In genomic region chr14:105124513-105124912, GRCm38 (mm10) we compare ENCODE assay signal across 20 mouse cellular contexts. TPM values are rescaled to one million over a fixed set of nuclear protein-coding genes. Genes with fewer than 3 reads are reported as not detected.
A peak's percentile ranks its signal among the peaks of the same experiment; 100 is the strongest.
DNase-seq lines count a peak whose midpoint lies in the region; ATAC-seq and TF ChIP-seq lines count a peak whose summit lies in the region.
"Had no signal": no experiment of that assay in that cellular context is flagged by ENCODE, and none has a peak within 500 bp of the region (broad histone marks: within the 10 kb centered on the region; RNA-seq: fewer than 3 reads in every experiment).

No protein-coding gene starts in this region.

- no peak for TF ChIP-seq POLR2A in liver, adult 2 months (IDR thresholded peaks at IDR 0.05; ENCODE audit: extremely low read depth, insufficient read depth, low read length)

- peak; percentile 90 for DNase-seq in liver, adult 2 months (ENCODE audit: extremely low read depth, low read depth, low spot score)
- DNase-seq in kidney, adult 8-10 months: peak; percentile 63 to 75
- DNase-seq in kidney, postnatal 10 days: peak; percentile 46
- peak; percentile 8 to 24 for DNase-seq in kidney, postnatal 4 days
- DNase-seq in frontal cortex, postnatal 14 days (ENCODE audit: low spot score in 2 of 2): no peak
- DNase-seq: adrenal gland, adult 8-10 months; adrenal gland, postnatal 36 days; cerebellum, adult 2 months; cerebellum, postnatal 10 days; gastrocnemius, postnatal 10 days; heart, adult 18-20 months; heart, postnatal 14 days had no signal

- no peaks in the 10 kb centered on the region for H3K27me3 ChIP-seq in liver, adult 2 months (ENCODE audit: control insufficient read depth, insufficient read depth, low read length)
- H3K27me3 ChIP-seq in liver, embryonic 12.5 days (replicated peaks): no peaks in the 10 kb centered on the region
- H3K27me3 ChIP-seq in forebrain, embryonic 16.5 days (replicated peaks; ENCODE audit: control insufficient read depth, insufficient read depth, low read length): no peaks in the 10 kb centered on the region
- H3K27me3 ChIP-seq: forebrain, embryonic 13.5 days; heart, embryonic 15.5 days had no signal

- no peaks in the 10 kb centered on the region for H3K79me2 ChIP-seq in liver, adult 2 months (ENCODE audit: control insufficient read depth, insufficient read depth, low read length)

- H3K4me2 ChIP-seq in liver, embryonic 12.5 days: no peak overlapping the region
- no peak overlapping the region for H3K4me2 ChIP-seq in forebrain, embryonic 16.5 days (ENCODE audit: low read length)
- H3K4me2 ChIP-seq: forebrain, embryonic 13.5 days; heart, embryonic 11.5 days; heart, embryonic 15.5 days; hindbrain, embryonic 14.5 days had no signal

- H3K27ac ChIP-seq in liver, adult 2 months (replicated peaks; ENCODE audit: insufficient read depth, low read depth, low read length): 0 out of 2 replicates have a peak overlapping the region, but pooled peaks have one; percentile 3
- H3K27ac ChIP-seq in liver, embryonic 12.5 days: no peak overlapping the region
- H3K27ac ChIP-seq in forebrain, embryonic 16.5 days (ENCODE audit: low read length): no peak overlapping the region
- H3K27ac ChIP-seq: embryonic facial prominence, embryonic 10.5 days; forebrain, embryonic 13.5 days; heart, embryonic 15.5 days; hindbrain, embryonic 14.5 days had no signal

- no peak overlapping the region for H3K4me3 ChIP-seq in liver, adult 2 months (ENCODE audit: insufficient read depth, low read depth, low read length)
- no peak overlapping the region for H3K4me3 ChIP-seq in liver, embryonic 12.5 days
- H3K4me3 ChIP-seq in forebrain, embryonic 16.5 days (replicated peaks; ENCODE audit: low read length): no peak overlapping the region
- H3K4me3 ChIP-seq: embryonic facial prominence, embryonic 10.5 days; forebrain, embryonic 13.5 days; heart, embryonic 15.5 days had no signal

- peaks cover 14% of the 10 kb centered on the region for H3K4me1 ChIP-seq in liver, adult 2 months (ENCODE audit: control insufficient read depth, insufficient read depth, low read length)
- no peaks in the 10 kb centered on the region for H3K4me1 ChIP-seq in liver, embryonic 12.5 days
- H3K4me1 ChIP-seq in forebrain, embryonic 16.5 days (replicated peaks; ENCODE audit: control insufficient read depth, insufficient read depth, low read length): no peaks in the 10 kb centered on the region
- H3K4me1 ChIP-seq: embryonic facial prominence, embryonic 10.5 days; forebrain, embryonic 13.5 days; heart, embryonic 15.5 days had no signal

- no peak for ATAC-seq in liver, embryonic 12.5 days
- no peak for ATAC-seq in forebrain, embryonic 16.5 days
- ATAC-seq: forebrain, embryonic 13.5 days had no signal

- WGBS in liver, adult 2 months: 36% methylated on average over 9 of the region's 9 CpGs
- 83% methylated on average over 9 of the region's 9 CpGs for WGBS in liver, embryonic 12.5 days (ENCODE audit: insufficient replicate concordance)
- 95% methylated on average over 9 of the region's 9 CpGs for WGBS in forebrain, embryonic 16.5 days

- no peaks in the 10 kb centered on the region for H3K9me3 ChIP-seq in liver, embryonic 12.5 days (replicated peaks)
- no peaks in the 10 kb centered on the region for H3K9me3 ChIP-seq in forebrain, embryonic 16.5 days (ENCODE audit: control insufficient read depth, low read length)
- H3K9me3 ChIP-seq: embryonic facial prominence, embryonic 10.5 days; forebrain, embryonic 13.5 days; G1E; heart, embryonic 15.5 days had no signal

- no peak overlapping the region for H3K9ac ChIP-seq in liver, adult 2 months (ENCODE audit: low read depth, low read length)
- no peak overlapping the region for H3K9ac ChIP-seq in liver, embryonic 12.5 days
- no peak overlapping the region for H3K9ac ChIP-seq in forebrain, embryonic 16.5 days (replicated peaks; ENCODE audit: low read depth, low read length)
- H3K9ac ChIP-seq: forebrain, embryonic 13.5 days; heart, embryonic 15.5 days; hindbrain, embryonic 14.5 days had no signal

- no peak for TF ChIP-seq CTCF in liver, adult 2 months (IDR thresholded peaks at IDR 0.05; ENCODE audit: low read depth, low read length)

- H3K36me3 ChIP-seq in liver, adult 2 months (ENCODE audit: control insufficient read depth, insufficient read depth, low read length): peaks cover 30% of the 10 kb centered on the region
- peaks cover 65% of the 10 kb centered on the region for H3K36me3 ChIP-seq in liver, embryonic 12.5 days
- H3K36me3 ChIP-seq in forebrain, embryonic 16.5 days (ENCODE audit: control insufficient read depth, insufficient read depth): peaks cover 14% of the 10 kb centered on the region

RNA-seq across cellular contexts. Expression of gene Rbm26, which starts 52.6 kb away (rescaled TPM):
- total RNA-seq in liver, adult 2 months (2014; rRNA removed): 10.1 and 12.6 TPM in 2 replicates
- polyA plus RNA-seq in liver, adult 2 months (2012; rRNA removed): 4.2 and 4.5 TPM in 2 replicates
- polyA plus RNA-seq in liver, embryonic 12.5 days (2016; fragmentation: Nextera tagmentation; extraction: Ambion mirVana): 19.1 and 19.2 TPM in 2 replicates
- 32.2 and 38.2 TPM in 2 replicates for polyA plus RNA-seq in forebrain, embryonic 16.5 days (2015; fragmentation: Nextera tagmentation; extraction: Ambion mirVana)

Comparison
In these comparisons a context has a peak if more than half of its experiments do, and no peak if none do; other contexts are left out.
1. DNase-seq: peak in liver, adult 2 months (single experiment), kidney, adult 8-10 months (2 of 2), kidney, postnatal 10 days (single experiment) and kidney, postnatal 4 days (2 of 2); none in frontal cortex, postnatal 14 days (0 of 2).